Mouse (Mus musculus) midbrain, embryonic 16.5 days (tissue): ENCODE results near the gene Olfr61. TPM values are rescaled to one million over a fixed set of nuclear protein-coding genes. Genes with fewer than 3 reads are reported as not detected.

ENCODE experiments used
- polyA plus RNA-seq: library from polyadenylated mRNA; unstranded; fragments of >200 nt; fragmentation: Nextera tagmentation; extraction: Ambion mirVana; gene quantifications from 2 replicates; pipeline ENCODE4 v1.2.1, GENCODE M21; 2015

The Olfr61 gene
- polyA plus RNA-seq, 1 experiment from 2014 or later, result not detected

Other genes starting within 250 kb of the Olfr61 start
- not detected in 2 replicates for gene Olfr531, start 226.1 kb upstream of the Olfr61 start, polyA plus RNA-seq
- gene Olfr532, start 207.3 kb upstream of the Olfr61 start, polyA plus RNA-seq, result not detected in 2 replicates
- gene Olfr533, start 165.6 kb upstream of the Olfr61 start, polyA plus RNA-seq, result not detected in 2 replicates
- not detected in 2 replicates for gene Olfr535, start 144.8 kb upstream of the Olfr61 start, polyA plus RNA-seq
- gene Olfr536, start 121.6 kb upstream of the Olfr61 start, polyA plus RNA-seq, result not detected in 2 replicates
- not detected in 2 replicates for gene Olfr538, start 61.1 kb upstream of the Olfr61 start, polyA plus RNA-seq
- gene Olfr46, start 27.7 kb upstream of the Olfr61 start, polyA plus RNA-seq, result 0.03 TPM in 1 of 2 replicates, not detected in the other
- gene Olfr53, start 17.5 kb downstream of the Olfr61 start, polyA plus RNA-seq, result not detected in 2 replicates
- 0.03 TPM in 1 of 2 replicates, not detected in the other for gene Olfr539, start 31.0 kb downstream of the Olfr61 start, polyA plus RNA-seq
- gene Olfr45, start 53.0 kb downstream of the Olfr61 start, polyA plus RNA-seq, result not detected in 2 replicates
- not detected in 2 replicates for gene Olfr541, start 68.3 kb downstream of the Olfr61 start, polyA plus RNA-seq
- not detected in 2 replicates for gene Cyp2e1, start 134.8 kb downstream of the Olfr61 start, polyA plus RNA-seq
- gene Syce1, start 158.9 kb downstream of the Olfr61 start, polyA plus RNA-seq, result 0.34 and 0.36 TPM in 2 replicates
- gene Zfp941, start 193.2 kb downstream of the Olfr61 start, polyA plus RNA-seq, result 37.0 and 38.4 TPM in 2 replicates
- gene Urah, start 206.0 kb downstream of the Olfr61 start, polyA plus RNA-seq, result not detected in 2 replicates
- not detected in 2 replicates for gene Scgb1c1, start 216.6 kb downstream of the Olfr61 start, polyA plus RNA-seq
- gene Odf3, start 218.8 kb downstream of the Olfr61 start, polyA plus RNA-seq, result not detected in 2 replicates
- gene Gm45785, start 227.4 kb downstream of the Olfr61 start, polyA plus RNA-seq, result 0.39 TPM in 1 of 2 replicates, not detected in the other
- 107 TPM in 2 replicates for gene Ric8a, start 228.0 kb downstream of the Olfr61 start, polyA plus RNA-seq
- gene Bet1l, start 228.6 kb downstream of the Olfr61 start, polyA plus RNA-seq, result 33.3 and 40.0 TPM in 2 replicates